Mouse (Mus musculus) forebrain, embryonic 15.5 days (tissue): Measurements from ENCODE around the gene Bicdl2. TPM values are rescaled to one million over a fixed set of nuclear protein-coding genes. Genes with fewer than 3 reads are reported as not detected.

ENCODE experiments used
- ATAC-seq: fragments of 200-750 bp; cut with Nextera tagmentation; replicated peaks from 2 replicates; pipeline ENCODE4 v1.8.0; 2017; ENCODE audit warnings: mild to moderate bottlenecking, moderate TSS enrichment, moderate library complexity
- H3K27ac ChIP-seq: fragments of 300-500 bp; sonication (generic); replicated peaks from 2 replicates; pipeline ENCODE4 v1.5.1; 2015; ENCODE audit warnings: mild to moderate bottlenecking, inconsistent platforms
- H3K27me3 ChIP-seq: fragments of 300-500 bp; sonication (generic); 2 replicates; pipeline ENCODE4 v1.6.1; 2015; ENCODE audit warnings: inconsistent platforms
- H3K36me3 ChIP-seq: fragments of 300-500 bp; sonication (generic); 2 replicates; pipeline ENCODE4 v1.6.1; 2015; ENCODE audit warnings: mild to moderate bottlenecking, inconsistent platforms
- H3K4me1 ChIP-seq: fragments of 300-500 bp; sonication (generic); 2 replicates; pipeline ENCODE4 v1.6.1; 2015; ENCODE audit warnings: inconsistent platforms
- H3K4me2 ChIP-seq: fragments of 300-500 bp; sonication (generic); replicated peaks from 2 replicates; pipeline ENCODE4 v1.6.1; 2015; ENCODE audit warnings: mild to moderate bottlenecking, inconsistent platforms
- H3K4me3 ChIP-seq: fragments of 300-500 bp; sonication (generic); 2 replicates; pipeline ENCODE4 v1.5.1; 2015; ENCODE audit warnings: mild to moderate bottlenecking, inconsistent platforms
- H3K9ac ChIP-seq: fragments of 300-500 bp; sonication (generic); replicated peaks from 2 replicates; pipeline ENCODE4 v1.6.1; 2015; ENCODE audit warnings: mild to moderate bottlenecking, inconsistent platforms
- H3K9me3 ChIP-seq: fragments of 300-500 bp; sonication (generic); 2 replicates; pipeline ENCODE4 v1.6.1; 2016; ENCODE audit warnings: inconsistent platforms
- WGBS: fragments of 180-500 bp; shearing (Covaris S2); methylation state at CpG from one replicate; pipeline ENCODE4 v1.1.7; 2015; ENCODE audit warnings: mixed read lengths; 5-methylcytosine and 5-hydroxymethylcytosine counted together
- polyA plus RNA-seq: library from polyadenylated mRNA; unstranded; fragments of >200 nt; fragmentation: Nextera tagmentation; extraction: Ambion mirVana; gene quantifications from 2 replicates; pipeline ENCODE4 v1.2.1, GENCODE M21; 2015

Bicdl2 gene
- polyA plus RNA-seq, 1 experiment from 2014 or later = not detected

- Histone ChIP-seq H3K4me1 (no peaks in the 10 kb centered on the region), H3K27me3 (peaks cover 4% of the 10 kb centered on the region; the same call in 1 of the 2 replicates), H3K4me2 (no peak overlapping the region), H3K9ac (no peak overlapping the region), H3K9me3 (no peaks in the 10 kb centered on the region), H3K27ac (no peak overlapping the region), H3K36me3 (no peaks in the 10 kb centered on the region), H3K4me3 (no peak overlapping the region)
- ATAC-seq = no peak
- WGBS = 59% methylated on average over 2 of the region's 2 CpGs
Measured at GRCm38 (mm10) chr17:23654410-23654809, 5.9 kb upstream of the Bicdl2 start.

GRCm38 (mm10) chr17:23658450-23658849 lies 1.9 kb upstream of the Bicdl2 start:
- no peak for ATAC-seq
- Histone ChIP-seq H3K27me3 (peaks cover 38% of the 10 kb centered on the region), H3K4me2 (no peak overlapping the region), H3K9ac (no peak overlapping the region), H3K4me1 (0 out of 2 replicates have a peak, but pooled peaks cover 5% of the 10 kb centered on the region), H3K36me3 (no peaks in the 10 kb centered on the region), H3K4me3 (no peak overlapping the region), H3K27ac (no peak overlapping the region), H3K9me3 (no peaks in the 10 kb centered on the region)
- WGBS = 85% methylated on average over 3 of the region's 3 CpGs

GRCm38 (mm10) chr17:23660876-23661200 lies 532 bp downstream of the Bicdl2 start:
- no peak overlapping the region for H3K4me3 ChIP-seq

GRCm38 (mm10) chr17:23661526-23661925 lies 1.2 kb downstream of the Bicdl2 start:
- Histone ChIP-seq H3K36me3 (0 out of 2 replicates have a peak, but pooled peaks cover 1% of the 10 kb centered on the region), H3K4me2 (no peak overlapping the region), H3K27ac (no peak overlapping the region), H3K27me3 (peaks cover 41% of the 10 kb centered on the region), H3K9me3 (no peaks in the 10 kb centered on the region), H3K4me1 (0 out of 2 replicates have a peak, but pooled peaks cover 5% of the 10 kb centered on the region), H3K9ac (no peak overlapping the region), H3K4me3 (no peak overlapping the region)
- no peak for ATAC-seq
- 3% methylated on average over 9 of the region's 9 CpGs for WGBS

More at GRCm38 (mm10) chr17:23660876-23661200, 532 bp downstream of the Bicdl2 start:
- Histone ChIP-seq H3K27ac (no peak overlapping the region), H3K36me3 (no peaks in the 10 kb centered on the region), H3K9me3 (no peaks in the 10 kb centered on the region), H3K4me2 (no peak overlapping the region), H3K4me1 (0 out of 2 replicates have a peak, but pooled peaks cover 5% of the 10 kb centered on the region), H3K27me3 (peaks cover 41% of the 10 kb centered on the region), H3K9ac (no peak overlapping the region)
- 2% methylated on average over 14 of the region's 14 CpGs for WGBS
- no peak for ATAC-seq

GRCm38 (mm10) chr17:23664556-23665021 lies 4.3 kb downstream of the Bicdl2 start:
- peaks cover 8% of the 10 kb centered on the region; the same call in 1 of the 2 replicates for H3K36me3 ChIP-seq
- peak; percentile 31; the same call in 1 of the 2 replicates for ATAC-seq
- 7% methylated on average over 5 of the region's 5 CpGs for WGBS
- no peaks in the 10 kb centered on the region for H3K9me3 ChIP-seq
- H3K27me3 ChIP-seq = peaks cover 36% of the 10 kb centered on the region
- H3K4me2 ChIP-seq = no peak overlapping the region
- H3K4me1 ChIP-seq = 0 out of 2 replicates have a peak, but pooled peaks cover 5% of the 10 kb centered on the region
- H3K9ac ChIP-seq = no peak overlapping the region
- no peak overlapping the region for H3K4me3 ChIP-seq
- H3K27ac ChIP-seq = no peak overlapping the region

- Histone ChIP-seq H3K9me3 (no peaks in the 10 kb centered on the region), H3K27ac (no peak overlapping the region), H3K9ac (no peak overlapping the region), H3K4me3 (no peak overlapping the region), H3K4me2 (no peak overlapping the region), H3K27me3 (peaks cover 27% of the 10 kb centered on the region), H3K36me3 (peaks cover 8% of the 10 kb centered on the region; the same call in 1 of the 2 replicates), H3K4me1 (0 out of 2 replicates have a peak, but pooled peaks cover 2% of the 10 kb centered on the region)
- WGBS = 80% methylated on average over 14 of the region's 14 CpGs
- ATAC-seq = no peak
Measured at GRCm38 (mm10) chr17:23665511-23665910, 5.2 kb downstream of the Bicdl2 start.

GRCm38 (mm10) chr17:23670516-23671074 lies 10.3 kb downstream of the Bicdl2 start:
- no peak for ATAC-seq
- Histone ChIP-seq H3K4me3 (no peak overlapping the region), H3K9me3 (no peaks in the 10 kb centered on the region), H3K9ac (no peak overlapping the region), H3K36me3 (peaks cover 8% of the 10 kb centered on the region; the same call in 1 of the 2 replicates), H3K27ac (no peak overlapping the region), H3K27me3 (0 out of 2 replicates have a peak, but pooled peaks cover 3% of the 10 kb centered on the region), H3K4me2 (no peak overlapping the region), H3K4me1 (peaks cover 24% of the 10 kb centered on the region)
- WGBS = 86% methylated on average over 7 of the region's 7 CpGs

- 97% methylated on average over 3 of the region's 3 CpGs for WGBS
Measured at GRCm38 (mm10) chr17:23671519-23671918, 11.2 kb downstream of the Bicdl2 start.

GRCm38 (mm10) chr17:23672761-23673160 lies 12.5 kb downstream of the Bicdl2 start:
- Histone ChIP-seq H3K4me2 (peak overlapping the region; percentile 59), H3K36me3 (peaks cover 5% of the 10 kb centered on the region; the same call in 1 of the 2 replicates), H3K27ac (no peak overlapping the region), H3K4me1 (peaks cover 42% of the 10 kb centered on the region), H3K27me3 (peaks cover 11% of the 10 kb centered on the region; the same call in 1 of the 2 replicates), H3K4me3 (peak overlapping the region; percentile 69), H3K9ac (0 out of 2 replicates have a peak overlapping the region, but pooled peaks have one; percentile 61), H3K9me3 (no peaks in the 10 kb centered on the region)
- ATAC-seq = no peak; the same call in 1 of the 2 replicates
- 66% methylated on average over 3 of the region's 3 CpGs for WGBS

More at GRCm38 (mm10) chr17:23671519-23671918, 11.2 kb downstream of the Bicdl2 start:
- Histone ChIP-seq H3K36me3 (peaks cover 7% of the 10 kb centered on the region; the same call in 1 of the 2 replicates), H3K9ac (no peak overlapping the region), H3K27ac (no peak overlapping the region), H3K4me3 (no peak overlapping the region), H3K27me3 (peaks cover 11% of the 10 kb centered on the region; the same call in 1 of the 2 replicates), H3K9me3 (no peaks in the 10 kb centered on the region), H3K4me1 (peaks cover 34% of the 10 kb centered on the region), H3K4me2 (no peak overlapping the region)
- ATAC-seq = no peak

- Histone ChIP-seq H3K9me3 (no peaks in the 10 kb centered on the region), H3K9ac (peak within 1 kb of the TSS; percentile 61), H3K27me3 (peaks cover 14% of the 10 kb centered on the region), H3K4me3 (peak within 1 kb of the TSS; percentile 69), H3K27ac (peak within 1 kb of the TSS; percentile 84), H3K36me3 (peaks cover 5% of the 10 kb centered on the region; the same call in 1 of the 2 replicates), H3K4me1 (peaks cover 42% of the 10 kb centered on the region), H3K4me2 (peak within 1 kb of the TSS; percentile 59)
- ATAC-seq = peak; percentile 96
- under 1% methylated on average over 45 of the region's 45 CpGs for WGBS
Measured at GRCm38 (mm10) chr17:23673424-23674073, 13.2 kb downstream of the Bicdl2 start, which contains the start of the genes Hcfc1r1 and Thoc6. Gene Hcfc1r1 (plus strand): TSS chr17:23673596. Gene Thoc6 (minus strand): TSS chr17:23673882.

- H3K36me3 ChIP-seq = no peaks in the 10 kb centered on the region; the same call in 1 of the 2 replicates
- no peak overlapping the region for H3K27ac ChIP-seq
- ATAC-seq = no peak
- H3K9me3 ChIP-seq = no peaks in the 10 kb centered on the region
- 40% methylated on average over 9 of the region's 9 CpGs for WGBS
- H3K4me2 ChIP-seq = peak overlapping the region; percentile 59
- H3K4me3 ChIP-seq = peak overlapping the region; percentile 69
- H3K27me3 ChIP-seq = peaks cover 22% of the 10 kb centered on the region
- H3K9ac ChIP-seq = peak overlapping the region; percentile 61
- H3K4me1 ChIP-seq = peaks cover 46% of the 10 kb centered on the region
Measured at GRCm38 (mm10) chr17:23674271-23674952, 14.1 kb downstream of the Bicdl2 start.
